Mouse (Mus musculus): ENCODE results near the gene Tor4a.

DNA sequence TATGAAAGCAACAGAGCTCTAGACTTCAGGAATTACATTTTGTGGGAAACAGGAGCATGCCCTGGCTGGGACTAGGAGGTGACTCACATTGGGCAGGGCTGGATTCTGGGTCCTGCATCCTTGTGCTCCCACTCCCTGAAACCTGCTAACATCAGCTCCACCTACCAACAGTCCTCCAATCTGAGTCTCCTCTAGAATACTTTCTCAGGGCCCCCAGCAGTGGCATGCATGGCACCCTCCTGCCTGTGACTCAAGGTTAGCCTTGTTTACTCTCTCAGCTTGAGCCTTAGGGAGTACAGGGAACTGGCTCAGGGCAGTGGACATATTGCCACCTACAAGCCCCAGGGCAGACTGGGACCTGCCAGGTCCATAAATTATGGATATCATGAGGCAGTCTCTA is 41.4 kb upstream of the Tor4a start:
- no peak for TF ChIP-seq POLR2AphosphoS2 (IDR thresholded peaks at IDR 0.05; ENCODE audit: low read depth, low read length)
- TF ChIP-seq POLR2A (IDR thresholded peaks at IDR 0.05; ENCODE audit: low read depth, low read length): no peak
- no peak for TF ChIP-seq CTCF (conservative IDR thresholded peaks at IDR 0.05 in 1 of 2, IDR thresholded peaks at IDR 0.05 in 1 of 2; ENCODE audit: low read depth in 2 of 2, low read length in 2 of 2)
- no peak for TF ChIP-seq ETS1 (conservative IDR thresholded peaks at IDR 0.05; ENCODE audit: low read depth, low read length)
- TF ChIP-seq JUND (conservative IDR thresholded peaks at IDR 0.05; ENCODE audit: low read depth, low read length): no peak
- no peak for TF ChIP-seq KAT2A (IDR thresholded peaks at IDR 0.05; ENCODE audit: insufficient replicate concordance, low read length)
- no peak for TF ChIP-seq TCF12 (IDR thresholded peaks at IDR 0.05; ENCODE audit: low read depth, low read length)
